Mouse (Mus musculus) gastrocnemius, adult 2 months (tissue): ENCODE measurements at regions not wholly inside any gene's neighbourhood (a gene's known extent, or its start where the extent isn't known, plus 50 kb on each side); places are given as distances from the start of the nearest gene placed in this dataset.

Source experiments
- DNase-seq: peaks from one replicate; pipeline ENCODE4 v3.0.0; 2022
- H3K27ac ChIP-seq: fragments of 200-600 bp; 2 replicates; pipeline ENCODE4 v1.8.1; 2022; ENCODE audit warnings: mild to moderate bottlenecking
- H3K4me3 ChIP-seq: fragments of 200-600 bp; 2 replicates; pipeline ENCODE4 v1.8.1; 2022; ENCODE audit warnings: mild to moderate bottlenecking, moderate library complexity
- CTCF ChIP-seq: fragments of 200-600 bp; IDR thresholded peaks from 2 replicates; pipeline ENCODE4 v1.8.1; 2022; ENCODE audit warnings: antibody characterized with exemption, mild to moderate bottlenecking, moderate library complexity
- intact Hi-C: fragments of 180-260 bp; cut with DNase I; formaldehyde crosslinking; loops from one replicate; pipeline ENCODE4 v1.15.1; 2025

DNA sequence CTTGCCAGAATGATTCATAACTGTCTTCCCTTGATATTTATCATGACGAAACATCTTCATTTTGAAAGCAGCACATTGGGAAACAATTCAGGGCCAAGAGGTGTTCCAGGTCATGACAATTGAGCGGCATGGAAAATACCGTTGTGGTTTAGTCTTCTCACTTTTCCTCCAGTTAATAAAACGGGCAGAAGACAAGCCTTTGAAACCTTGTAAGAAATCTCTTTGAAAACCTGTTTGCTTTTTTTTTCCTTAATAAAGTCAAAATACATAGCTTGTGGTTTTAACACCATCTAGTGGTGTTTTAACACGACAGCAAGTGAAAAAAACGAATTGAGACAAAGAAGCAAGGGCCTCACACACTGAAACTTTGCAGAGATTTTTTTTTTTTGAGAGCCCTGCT lies 1389.0 kb upstream of the Acvr2a start:
- H3K27ac ChIP-seq = no peak overlapping the region
- DNase-seq = no peak
- intact Hi-C loops = no loop called here
- TF ChIP-seq CTCF = peak; percentile 37
- H3K4me3 ChIP-seq = no peak overlapping the region; the same call in 1 of the 2 replicates

DNA sequence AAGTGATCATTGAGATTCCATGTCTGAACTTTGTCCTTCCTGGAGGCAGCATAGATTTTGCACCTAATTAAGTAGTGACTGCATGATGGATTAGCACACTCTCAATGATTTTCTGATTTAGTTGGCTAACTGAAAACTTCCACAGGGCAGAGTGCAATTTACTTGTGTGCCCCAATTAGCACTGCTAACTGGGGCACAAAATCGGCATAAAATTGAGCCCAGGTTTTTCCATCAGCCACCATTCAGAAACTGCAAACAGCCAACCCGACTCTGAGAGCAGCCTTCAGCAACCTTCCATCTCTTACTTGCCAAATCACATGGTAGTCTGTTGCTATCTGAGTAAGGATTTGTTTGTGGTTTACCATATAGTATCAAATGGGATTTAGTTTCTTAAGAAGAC lies 1384.1 kb upstream of the Acvr2a start:
- DNase-seq = no peak
- TF ChIP-seq CTCF = no peak
- intact Hi-C loops = no loop called here
- Histone ChIP-seq H3K4me3 (no peak overlapping the region), H3K27ac (no peak overlapping the region)

DNA sequence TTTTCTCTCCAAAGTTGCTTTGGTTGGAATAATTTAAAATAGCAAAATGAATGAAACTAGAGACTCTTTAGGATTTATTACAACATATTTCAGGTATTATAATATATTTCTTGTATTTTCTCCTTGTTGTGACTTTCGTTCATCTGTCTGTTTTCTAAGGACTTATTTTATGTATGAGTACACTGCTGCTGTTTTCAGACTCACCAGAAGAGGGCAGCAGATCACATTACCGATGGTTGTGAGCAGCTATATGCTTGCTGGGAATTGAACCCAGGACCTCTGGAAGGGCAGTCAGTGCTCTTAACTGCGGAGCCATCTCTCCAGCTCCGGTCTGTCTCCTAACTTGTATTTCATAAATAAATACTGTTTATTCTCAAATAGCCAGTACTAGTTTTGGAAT lies 1347.9 kb upstream of the Acvr2a start:
- intact Hi-C loops = no loop called here
- TF ChIP-seq CTCF = peak; percentile 26; the same call in 1 of the 2 replicates

DNA sequence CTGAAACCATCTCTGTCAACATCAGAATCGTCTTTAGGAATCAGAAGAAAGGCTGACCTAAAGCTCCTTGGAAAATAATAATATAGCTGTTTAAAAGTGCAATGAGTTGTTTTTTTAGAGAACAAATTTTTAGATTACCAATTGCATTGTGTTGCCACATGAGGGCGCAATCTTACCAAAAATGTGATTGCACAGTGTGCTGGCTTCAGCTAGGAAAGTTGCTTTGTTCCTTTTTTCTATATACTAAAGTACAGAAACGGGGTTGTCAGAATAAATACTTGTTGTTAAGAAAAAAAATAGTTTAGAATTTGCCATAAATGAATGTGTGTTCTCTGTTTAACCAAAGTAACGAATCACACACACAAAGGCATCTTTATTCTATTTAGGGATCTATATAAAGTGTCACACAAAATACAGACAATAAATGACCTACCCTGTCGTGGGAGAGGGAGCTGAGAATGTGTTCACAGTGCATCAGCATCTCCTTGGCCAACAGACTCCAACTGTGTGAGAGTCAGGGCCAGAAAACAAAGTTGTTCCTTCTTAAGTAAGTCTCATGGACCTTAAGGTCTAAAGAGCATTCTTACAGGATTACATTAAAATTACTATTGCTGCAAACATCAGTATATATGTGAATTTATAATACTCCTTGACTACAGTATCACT lies 1321.9 kb upstream of the Acvr2a start:
- intact Hi-C loops = loop anchor here (5.0 kb wide), 1 partner anchor 1395 kb away; no protein-coding TSS in a partner anchor
- DNase-seq = peak; percentile 13
- no peak overlapping the region for H3K4me3 ChIP-seq
- peak; percentile 61 for TF ChIP-seq CTCF
- H3K27ac ChIP-seq = no peak overlapping the region

More for the DNA sequence above, 1347.9 kb upstream of the Acvr2a start:
- Histone ChIP-seq H3K4me3 (no peak overlapping the region), H3K27ac (no peak overlapping the region)
- DNase-seq = no peak
